Mouse (Mus musculus) kidney, embryonic 15.5 days (tissue): ENCODE data around the gene Tbrg1. TPM values are rescaled to one million over a fixed set of nuclear protein-coding genes. Genes with fewer than 3 reads are reported as not detected.

Experiments
- ATAC-seq: fragments of 200-750 bp; cut with Nextera tagmentation; replicated peaks from 2 replicates; pipeline ENCODE4 v1.8.0; 2017; ENCODE audit warnings: moderate TSS enrichment; ENCODE audit not compliant: low FRiP score
- H3K27ac ChIP-seq: fragments of 300-500 bp; sonication (generic); 2 replicates; pipeline ENCODE4 v1.5.1; 2015; ENCODE audit warnings: mild to moderate bottlenecking, inconsistent platforms
- H3K27me3 ChIP-seq: fragments of 300-500 bp; sonication (generic); 2 replicates; pipeline ENCODE4 v1.6.1; 2015; ENCODE audit warnings: inconsistent platforms
- H3K36me3 ChIP-seq: fragments of 300-500 bp; sonication (generic); 2 replicates; pipeline ENCODE4 v1.6.1; 2015; ENCODE audit warnings: inconsistent platforms
- H3K4me1 ChIP-seq: fragments of 300-500 bp; sonication (generic); 2 replicates; pipeline ENCODE4 v1.6.1; 2015; ENCODE audit warnings: inconsistent platforms
- H3K4me2 ChIP-seq: fragments of 300-500 bp; sonication (generic); 2 replicates; pipeline ENCODE4 v1.6.1; 2015; ENCODE audit warnings: moderate library complexity, mild to moderate bottlenecking, inconsistent platforms
- H3K4me3 ChIP-seq: fragments of 300-500 bp; sonication (generic); replicated peaks from 2 replicates; pipeline ENCODE4 v1.5.1; 2015; ENCODE audit warnings: mild to moderate bottlenecking, inconsistent platforms
- H3K9ac ChIP-seq: fragments of 300-500 bp; sonication (generic); 2 replicates; pipeline ENCODE4 v1.6.1; 2015; ENCODE audit warnings: mild to moderate bottlenecking, inconsistent platforms
- H3K9me3 ChIP-seq: fragments of 300-500 bp; sonication (generic); replicated peaks from 2 replicates; pipeline ENCODE4 v1.6.1; 2016; ENCODE audit warnings: inconsistent platforms
- WGBS: fragments of 180-500 bp; shearing (Covaris S2); methylation state at CpG from one replicate; pipeline ENCODE4 v1.1.7; 2015; ENCODE audit warnings: mixed read lengths; 5-methylcytosine and 5-hydroxymethylcytosine counted together
- polyA plus RNA-seq: library from polyadenylated mRNA; unstranded; fragments of >200 nt; fragmentation: Nextera tagmentation; extraction: Ambion mirVana; gene quantifications from 2 replicates; pipeline ENCODE4 v1.2.1, GENCODE M21; 2015

The Tbrg1 gene
- polyA plus RNA-seq, 1 experiment from 2014 or later, result 141 TPM

DNA sequence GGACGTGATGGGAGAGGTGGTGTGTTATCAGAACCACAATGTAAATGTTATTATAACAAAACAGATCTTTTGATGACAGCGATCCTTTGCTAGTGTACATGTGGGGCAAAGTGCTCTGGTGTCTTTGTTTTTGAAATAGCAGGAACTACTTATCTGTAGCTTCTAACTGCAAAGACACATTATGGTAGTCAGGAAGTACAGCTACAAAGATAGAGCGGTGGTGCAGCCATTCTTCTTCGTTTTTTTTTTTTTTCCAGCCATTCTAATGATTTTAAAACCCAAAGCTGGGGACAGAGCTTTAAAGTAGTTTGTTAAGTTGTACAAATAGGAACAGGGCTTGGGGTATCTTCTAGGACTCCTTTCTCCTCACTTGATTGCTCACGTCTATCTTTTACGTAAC lies 2.3 kb upstream of the Tbrg1 start:
- no peak overlapping the region for H3K4me3 ChIP-seq
- 86% methylated on average over 6 of the region's 6 CpGs for WGBS
- H3K27me3 ChIP-seq, result no peaks in the 10 kb centered on the region
- H3K27ac ChIP-seq, result no peak overlapping the region
- no peak overlapping the region for H3K9ac ChIP-seq
- ATAC-seq, result no peak
- peaks cover 5% of the 10 kb centered on the region for H3K36me3 ChIP-seq
- no peak overlapping the region for H3K4me2 ChIP-seq
- H3K9me3 ChIP-seq, result no peaks in the 10 kb centered on the region
- H3K4me1 ChIP-seq, result peaks cover 10% of the 10 kb centered on the region

DNA sequence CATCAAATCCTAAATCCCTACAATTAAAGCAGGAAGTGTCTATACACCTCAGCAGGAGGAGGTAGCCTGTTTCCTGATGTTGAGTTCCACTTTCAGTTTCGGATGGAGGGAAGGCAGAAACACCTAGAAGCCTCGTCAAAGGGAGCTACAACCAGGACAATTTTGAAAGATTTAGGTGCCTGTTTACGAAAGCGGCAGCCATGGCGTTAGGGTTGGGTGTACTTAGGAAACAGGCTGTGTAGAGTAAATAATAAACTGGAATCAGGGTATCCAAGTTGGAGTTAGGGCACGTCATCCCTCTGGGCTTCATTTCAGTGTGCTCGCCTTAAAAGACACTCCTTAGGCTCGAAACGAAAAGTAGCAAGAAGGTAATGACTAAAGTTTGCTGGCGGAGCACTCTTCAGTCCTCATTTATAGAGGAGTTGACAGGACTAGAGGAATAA lies 652 bp downstream of the Tbrg1 start:
- Histone ChIP-seq H3K9ac (peak overlapping the region; percentile 73), H3K36me3 (peaks cover 32% of the 10 kb centered on the region), H3K4me1 (peaks cover 10% of the 10 kb centered on the region), H3K4me2 (peak overlapping the region; percentile 75), H3K27me3 (no peaks in the 10 kb centered on the region), H3K9me3 (no peaks in the 10 kb centered on the region), H3K27ac (peak overlapping the region; percentile 95), H3K4me3 (peak overlapping the region; percentile 81)
- WGBS, result under 1% methylated on average over 10 of the region's 10 CpGs
- ATAC-seq, result peak; percentile 12

DNA sequence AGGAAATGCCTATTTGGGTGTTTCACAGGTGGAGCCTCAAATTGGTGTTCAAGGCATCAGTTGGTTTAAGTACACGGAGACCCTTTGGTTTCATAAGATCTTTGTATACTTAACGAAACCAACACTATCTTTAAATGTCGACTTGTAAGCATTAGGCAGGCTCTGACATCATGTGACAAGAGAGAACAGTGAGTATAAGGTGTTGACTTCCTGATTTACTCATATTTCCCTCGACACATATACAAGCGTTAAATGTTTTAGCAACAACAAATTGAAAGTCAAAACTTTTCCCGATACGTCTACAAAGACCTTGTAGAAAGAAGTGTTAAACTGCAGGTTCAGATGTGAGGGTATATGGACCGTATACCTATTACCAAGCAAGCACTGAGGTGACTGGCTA lies 1.2 kb downstream of the Tbrg1 start:
- 65% methylated on average over 8 of the region's 8 CpGs for WGBS
- no peak for ATAC-seq
- peaks cover 37% of the 10 kb centered on the region for H3K36me3 ChIP-seq

DNA sequence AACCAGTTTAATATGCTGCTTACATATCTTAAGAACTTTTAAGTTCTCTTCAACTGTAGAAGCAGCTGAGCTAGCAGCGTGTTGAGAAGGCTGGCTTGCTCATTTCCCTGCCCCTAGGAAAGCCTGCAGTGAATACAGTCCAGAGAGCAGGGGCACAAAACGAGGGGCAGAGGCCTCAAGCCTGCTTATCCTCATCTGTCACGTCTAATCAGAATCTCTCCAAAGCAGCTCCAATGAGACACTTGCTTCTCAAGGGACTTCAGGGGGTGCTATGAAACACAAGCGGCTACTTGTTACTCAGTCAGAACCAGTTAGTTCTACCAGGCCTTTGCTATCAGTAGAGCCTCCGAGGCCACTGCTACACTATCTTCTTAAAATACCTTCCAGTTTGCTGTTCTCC lies 3.3 kb downstream of the Tbrg1 start:
- peaks cover 59% of the 10 kb centered on the region for H3K36me3 ChIP-seq
- H3K4me3 ChIP-seq, result no peak overlapping the region
- no peak overlapping the region for H3K9ac ChIP-seq
- H3K9me3 ChIP-seq, result no peaks in the 10 kb centered on the region
- no peaks in the 10 kb centered on the region for H3K27me3 ChIP-seq
- WGBS, result 93% methylated on average over 5 of the region's 5 CpGs
- H3K4me1 ChIP-seq, result peaks cover 10% of the 10 kb centered on the region
- no peak overlapping the region for H3K4me2 ChIP-seq
- no peak overlapping the region for H3K27ac ChIP-seq
- ATAC-seq, result no peak

More for the DNA sequence above, 1.2 kb downstream of the Tbrg1 start:
- Histone ChIP-seq H3K4me3 (peak overlapping the region; percentile 81), H3K9me3 (no peaks in the 10 kb centered on the region), H3K27ac (peak overlapping the region; percentile 95; the same call in 1 of the 2 replicates), H3K27me3 (no peaks in the 10 kb centered on the region), H3K9ac (no peak overlapping the region), H3K4me2 (peak overlapping the region; percentile 75), H3K4me1 (peaks cover 10% of the 10 kb centered on the region)

DNA sequence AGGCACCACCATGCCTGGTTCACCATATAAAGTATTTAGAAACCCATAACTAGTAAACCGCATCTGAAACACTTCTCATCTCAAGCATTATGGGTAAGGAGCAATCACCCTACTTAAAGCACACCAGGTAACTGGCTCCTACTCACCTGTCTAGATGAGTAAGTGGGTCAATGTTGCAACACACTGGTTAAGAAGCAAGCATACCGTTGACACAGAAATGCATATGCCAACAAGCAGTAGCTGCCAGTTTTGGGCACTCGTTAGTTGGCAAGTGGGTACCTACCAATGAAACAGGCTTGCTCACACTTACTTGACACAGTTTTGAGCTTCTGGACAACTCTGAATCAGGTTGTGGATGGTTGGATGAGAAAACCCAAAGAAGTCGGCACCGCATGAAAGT lies 6.5 kb downstream of the Tbrg1 start:
- Histone ChIP-seq H3K36me3 (peaks cover 82% of the 10 kb centered on the region), H3K9me3 (no peaks in the 10 kb centered on the region), H3K4me2 (no peak overlapping the region), H3K4me1 (peaks cover 5% of the 10 kb centered on the region), H3K4me3 (no peak overlapping the region), H3K9ac (no peak overlapping the region), H3K27ac (no peak overlapping the region), H3K27me3 (no peaks in the 10 kb centered on the region)
- no peak for ATAC-seq
- WGBS, result 94% methylated on average over 5 of the region's 5 CpGs

DNA sequence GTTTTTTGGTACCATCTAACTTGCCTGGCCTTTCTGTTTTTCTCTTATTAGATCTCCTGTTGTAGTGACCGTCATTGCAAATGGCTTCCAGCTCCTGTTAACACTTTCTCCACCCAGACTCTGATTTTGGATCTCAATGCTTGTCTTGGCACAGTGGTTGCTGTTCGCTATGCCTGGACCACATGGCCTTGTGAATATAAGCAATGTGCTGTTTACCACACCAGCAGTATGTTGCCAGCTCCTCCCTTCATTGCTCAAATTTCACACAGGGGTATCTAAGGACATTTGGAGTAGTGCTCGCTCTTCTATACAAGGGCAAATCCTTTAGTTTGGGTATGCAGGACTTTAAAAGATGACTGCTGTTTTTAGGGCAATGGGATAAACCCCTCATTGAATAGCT lies 10.9 kb downstream of the Tbrg1 start:
- no peak for ATAC-seq
- no peak overlapping the region for H3K4me3 ChIP-seq
- H3K9ac ChIP-seq, result no peak overlapping the region
- peaks cover 47% of the 10 kb centered on the region for H3K36me3 ChIP-seq
- no peaks in the 10 kb centered on the region for H3K27me3 ChIP-seq
- H3K9me3 ChIP-seq, result no peaks in the 10 kb centered on the region
- H3K4me1 ChIP-seq, result no peaks in the 10 kb centered on the region
- no peak overlapping the region for H3K27ac ChIP-seq
- WGBS, result 81% methylated on average over 3 of the region's 3 CpGs
- H3K4me2 ChIP-seq, result no peak overlapping the region

DNA sequence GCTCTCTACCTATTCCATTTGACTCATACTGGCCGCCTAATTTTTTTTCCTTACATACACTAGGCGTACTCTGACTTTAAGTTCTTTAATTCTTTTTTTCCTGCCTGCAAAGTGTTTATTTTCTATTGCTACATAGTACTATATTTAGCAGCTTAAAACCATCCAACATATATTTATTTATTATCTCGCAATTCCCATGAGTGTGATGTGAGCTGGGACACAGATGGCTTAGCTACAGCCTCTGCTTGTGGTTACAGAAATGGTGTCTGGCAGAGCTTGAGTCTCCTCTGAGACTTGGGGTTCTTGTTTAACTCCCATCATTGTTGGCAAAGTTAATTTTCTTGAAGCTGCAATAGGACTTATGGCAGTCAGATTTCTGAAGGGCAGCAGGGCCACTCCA lies 18.4 kb downstream of the Tbrg1 start:
- Histone ChIP-seq H3K4me1 (no peaks in the 10 kb centered on the region), H3K27ac (no peak overlapping the region), H3K9ac (no peak overlapping the region), H3K27me3 (no peaks in the 10 kb centered on the region), H3K9me3 (no peaks in the 10 kb centered on the region), H3K4me2 (no peak overlapping the region), H3K4me3 (no peak overlapping the region), H3K36me3 (no peaks in the 10 kb centered on the region)
- WGBS, result 90% methylated on average over 3 of the region's 3 CpGs
- ATAC-seq, result no peak

DNA sequence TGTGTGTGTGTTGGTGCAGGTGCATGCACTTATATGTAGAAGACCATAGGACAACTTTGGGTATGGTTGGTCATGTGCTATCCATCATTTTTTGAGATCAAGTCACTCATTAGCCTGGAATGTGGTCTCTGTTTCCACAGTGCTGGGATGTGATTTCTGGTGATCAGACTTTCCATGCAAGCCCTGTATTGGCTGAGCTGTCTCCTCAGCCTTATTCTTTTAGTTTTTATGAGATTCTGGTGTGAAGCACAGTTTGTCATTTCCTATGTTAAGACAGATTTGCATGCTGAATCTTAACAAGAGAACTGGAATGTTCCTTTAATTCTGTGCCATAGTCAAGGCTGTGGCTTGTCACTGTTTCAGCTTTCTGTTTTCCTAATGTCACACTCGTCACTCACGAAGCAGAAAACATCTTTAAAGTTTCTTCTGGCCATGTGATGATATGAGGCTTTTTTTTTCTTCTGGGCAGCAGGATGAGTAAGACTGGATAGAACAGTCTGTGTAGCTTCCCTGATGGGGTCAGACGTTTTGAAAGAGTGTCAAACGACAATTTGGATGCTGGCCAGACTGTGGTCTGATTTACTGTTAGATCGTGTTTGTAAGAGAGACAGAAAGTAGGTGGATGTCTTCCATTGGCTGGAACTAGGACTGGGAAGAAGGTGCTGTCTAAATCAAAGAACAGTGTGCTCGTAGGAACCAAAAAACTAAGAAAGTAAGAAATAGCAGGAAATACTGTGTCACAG lies 20.1 kb downstream of the Tbrg1 start:
- Histone ChIP-seq H3K4me2 (no peak overlapping the region), H3K4me1 (no peaks in the 10 kb centered on the region)
- ATAC-seq, result no peak

DNA sequence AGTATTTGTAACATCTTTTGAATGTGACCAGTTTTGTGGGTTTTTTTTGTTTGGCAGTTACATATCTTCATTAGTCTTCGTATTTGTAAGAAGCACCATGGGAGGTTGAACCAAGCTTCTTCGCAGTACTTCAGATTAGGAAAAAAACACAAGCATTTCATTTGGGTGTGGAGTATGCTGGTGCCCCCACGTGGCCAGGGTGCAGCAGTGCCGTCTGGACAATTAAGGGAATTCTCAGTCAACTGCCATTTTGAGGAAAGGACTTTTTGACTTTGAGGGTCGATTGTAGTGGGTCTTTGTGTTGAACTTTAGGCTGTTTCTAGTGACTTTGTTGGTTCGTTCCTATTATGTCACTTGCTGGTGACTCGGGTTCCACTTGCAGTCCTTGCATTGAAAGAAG lies 20.8 kb downstream of the Tbrg1 start:
- H3K27me3 ChIP-seq, result no peaks in the 10 kb centered on the region
- no peak overlapping the region for H3K4me2 ChIP-seq
- no peaks in the 10 kb centered on the region for H3K36me3 ChIP-seq
- no peaks in the 10 kb centered on the region for H3K9me3 ChIP-seq
- no peak for ATAC-seq
- no peaks in the 10 kb centered on the region for H3K4me1 ChIP-seq
- H3K27ac ChIP-seq, result no peak overlapping the region
- H3K9ac ChIP-seq, result no peak overlapping the region
- 15% methylated on average over 7 of the region's 7 CpGs for WGBS
- no peak overlapping the region for H3K4me3 ChIP-seq

More for the DNA sequence above, 20.1 kb downstream of the Tbrg1 start:
- H3K27ac ChIP-seq, result no peak overlapping the region
- H3K4me3 ChIP-seq, result no peak overlapping the region
- no peak overlapping the region for H3K9ac ChIP-seq
- no peaks in the 10 kb centered on the region for H3K9me3 ChIP-seq
- H3K36me3 ChIP-seq, result no peaks in the 10 kb centered on the region
- WGBS, result 43% methylated on average over 6 of the region's 6 CpGs
- H3K27me3 ChIP-seq, result no peaks in the 10 kb centered on the region

DNA sequence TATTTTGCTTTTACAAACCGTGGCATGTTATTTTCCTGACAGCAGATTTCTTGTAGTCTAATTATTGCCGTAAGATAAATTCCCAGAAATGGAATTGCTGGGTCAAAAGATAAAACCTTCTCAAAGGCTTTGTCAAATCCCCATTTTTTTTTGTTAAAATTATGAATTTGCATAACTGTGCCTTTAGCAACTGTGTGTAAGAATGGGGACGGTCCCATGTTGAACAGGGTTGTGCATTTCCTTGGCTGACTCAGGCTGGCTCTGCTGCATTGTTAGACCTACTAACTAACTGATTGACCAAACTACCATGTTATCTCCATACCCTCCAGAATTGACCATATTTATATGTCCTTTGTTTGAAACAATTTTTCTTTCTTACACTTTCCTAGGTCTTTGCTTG lies 22.8 kb downstream of the Tbrg1 start:
- Histone ChIP-seq H3K4me1 (no peaks in the 10 kb centered on the region), H3K4me2 (no peak overlapping the region), H3K9me3 (no peaks in the 10 kb centered on the region), H3K27me3 (no peaks in the 10 kb centered on the region), H3K27ac (no peak overlapping the region), H3K36me3 (no peaks in the 10 kb centered on the region), H3K9ac (no peak overlapping the region), H3K4me3 (no peak overlapping the region)
- no peak for ATAC-seq
- WGBS, result 91% methylated on average over 3 of the region's 3 CpGs

DNA sequence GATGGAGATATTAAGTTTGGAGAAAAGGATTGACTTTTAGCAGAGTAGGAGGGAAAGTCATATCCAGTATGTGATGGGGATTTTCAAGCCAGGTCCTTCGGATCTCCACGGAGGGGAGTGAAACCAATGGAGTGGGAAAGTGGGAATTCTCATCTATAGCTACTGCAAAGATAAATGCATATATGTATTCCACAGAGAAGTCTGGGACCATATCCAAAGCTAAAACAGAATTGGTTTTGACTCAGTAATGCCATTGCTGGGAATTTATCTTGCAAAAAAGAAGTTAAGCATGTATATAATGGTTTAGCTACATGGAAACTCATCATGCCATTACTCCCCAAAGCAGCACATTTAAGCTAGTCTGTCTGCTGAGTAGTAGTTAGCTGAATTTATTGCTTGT lies 24.8 kb downstream of the Tbrg1 start:
- no peak overlapping the region for H3K9ac ChIP-seq
- 93% methylated on average over 2 of the region's 2 CpGs for WGBS
- no peak for ATAC-seq

DNA sequence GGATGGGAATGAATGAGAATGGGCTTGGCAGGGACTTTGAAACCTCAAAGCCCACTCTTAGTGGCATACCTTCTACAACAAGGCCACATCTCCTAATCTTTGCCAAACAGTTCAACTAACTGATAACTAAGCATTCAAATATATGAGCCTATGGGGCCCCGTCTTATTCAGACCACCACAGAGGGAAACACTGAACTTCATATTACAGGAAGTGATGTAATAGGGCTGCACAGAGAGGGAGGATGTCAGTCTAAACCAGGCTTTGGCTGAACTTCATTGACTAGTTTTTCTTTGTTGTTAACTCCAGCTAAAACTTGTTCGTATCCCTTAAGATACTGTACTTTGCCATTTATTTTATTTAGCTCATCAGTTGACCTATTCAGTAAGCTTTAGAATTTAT lies 27.2 kb downstream of the Tbrg1 start:
- Histone ChIP-seq H3K4me2 (no peak overlapping the region), H3K27me3 (no peaks in the 10 kb centered on the region; the same call in 1 of the 2 replicates), H3K9ac (no peak overlapping the region), H3K27ac (no peak overlapping the region), H3K4me3 (no peak overlapping the region), H3K4me1 (no peaks in the 10 kb centered on the region), H3K9me3 (no peaks in the 10 kb centered on the region), H3K36me3 (no peaks in the 10 kb centered on the region)
- WGBS, result 84% methylated on average over 2 of the region's 2 CpGs
- no peak for ATAC-seq

More for the DNA sequence above, 24.8 kb downstream of the Tbrg1 start:
- Histone ChIP-seq H3K27ac (no peak overlapping the region), H3K4me3 (no peak overlapping the region), H3K27me3 (no peaks in the 10 kb centered on the region), H3K4me1 (no peaks in the 10 kb centered on the region), H3K9me3 (no peaks in the 10 kb centered on the region), H3K36me3 (no peaks in the 10 kb centered on the region), H3K4me2 (no peak overlapping the region)

DNA sequence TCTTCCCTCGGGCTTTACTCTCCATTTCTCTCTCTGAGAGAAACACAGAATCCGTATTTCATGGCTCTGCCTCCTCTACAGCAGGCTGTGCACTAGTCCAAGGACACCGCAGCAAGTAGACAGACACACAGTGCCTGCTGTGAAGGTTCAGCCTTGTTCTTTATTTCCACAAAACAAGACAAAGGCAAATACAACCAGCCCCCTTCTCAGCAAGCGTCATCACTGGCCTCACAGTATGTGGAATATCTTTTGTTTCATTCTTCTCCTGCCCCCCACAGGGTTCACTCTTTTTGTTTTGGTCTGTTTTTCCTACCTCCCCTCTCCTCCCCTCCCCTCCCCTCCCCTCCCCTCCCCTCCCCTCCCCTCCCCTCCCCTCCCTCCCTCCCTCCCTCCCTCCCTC lies 28.5 kb downstream of the Tbrg1 start:
- ATAC-seq, result no peak
- Histone ChIP-seq H3K9me3 (no peaks in the 10 kb centered on the region), H3K9ac (no peak overlapping the region), H3K27ac (no peak overlapping the region), H3K4me3 (no peak overlapping the region), H3K27me3 (no peaks in the 10 kb centered on the region; the same call in 1 of the 2 replicates), H3K4me2 (no peak overlapping the region), H3K36me3 (no peaks in the 10 kb centered on the region), H3K4me1 (no peaks in the 10 kb centered on the region)
- WGBS, result 73% methylated on average over 4 of the region's 4 CpGs
